Mouse (Mus musculus): ENCODE measurements around the gene Rgma. TPM values are rescaled to one million over a fixed set of nuclear protein-coding genes. Genes with fewer than 3 reads are reported as not detected.

Rgma gene
- not detected in 2 replicates for total RNA-seq (2017)

DNA sequence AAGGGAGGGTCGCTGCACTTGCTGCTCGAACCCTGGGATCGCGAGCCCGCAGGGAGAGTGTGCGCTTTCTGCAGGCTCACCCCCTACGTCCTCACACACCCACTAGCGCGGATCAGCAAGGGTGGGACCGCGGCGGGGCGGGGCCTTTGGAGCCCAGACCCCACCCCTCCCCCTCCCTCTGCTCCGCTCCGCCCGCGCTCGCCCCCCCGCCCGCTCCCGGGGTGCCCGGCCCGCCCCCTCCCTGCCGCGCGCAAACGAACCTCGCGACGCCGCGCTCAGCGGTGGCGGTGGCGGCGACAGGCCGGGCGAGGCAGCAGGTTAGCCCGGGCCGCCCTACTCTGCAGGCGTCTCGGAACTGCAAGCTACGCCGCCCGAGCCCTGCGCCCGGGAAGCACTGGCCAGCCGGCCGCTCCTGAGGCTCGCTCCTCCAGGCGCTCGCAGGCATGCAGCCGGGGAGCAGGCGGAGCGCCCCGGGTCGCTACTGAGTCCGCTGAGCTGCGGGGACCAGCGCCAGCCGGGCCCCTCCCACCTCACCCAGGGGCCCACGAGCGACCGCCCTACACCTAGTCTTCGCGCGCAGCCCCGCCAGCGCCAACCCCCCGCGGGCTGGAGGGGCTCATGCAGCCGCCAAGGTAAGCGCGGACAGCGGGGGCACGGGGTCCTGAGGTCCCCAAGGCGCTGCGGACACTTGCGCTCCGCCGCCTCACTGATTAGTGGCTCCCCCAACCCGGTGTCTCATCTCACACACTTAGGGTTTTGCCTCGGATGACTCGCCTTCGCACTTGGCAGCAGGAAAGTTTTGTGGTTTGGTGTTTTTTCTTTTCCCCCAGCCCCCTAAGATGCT is at the start of gene Rgma:
TSS of gene Rgma (plus strand) at position 253 of the 844 bp plus-strand sequence.
- ATAC-seq (replicated peaks; ENCODE audit: low read depth, poor library complexity, severe bottlenecking) = no peak

DNA sequence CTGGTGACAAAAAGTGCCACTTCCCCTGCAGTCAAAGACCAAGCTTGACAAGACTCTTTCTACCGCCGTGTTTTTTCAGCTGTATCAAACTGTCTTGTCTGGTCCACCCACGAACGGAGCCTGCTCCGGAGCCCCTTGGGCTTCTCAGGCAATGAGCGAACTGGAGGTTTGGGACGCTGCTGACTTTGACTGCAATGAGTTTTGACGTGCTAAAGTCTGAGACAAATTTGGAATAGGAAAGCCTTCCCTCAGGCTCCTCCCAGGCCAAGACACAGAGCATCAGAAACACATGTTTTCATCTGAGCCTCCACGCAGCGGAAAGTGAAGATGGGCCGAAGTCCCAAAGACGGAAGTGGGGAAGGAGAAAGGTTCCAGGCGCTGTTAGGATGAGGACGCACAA is 49.1 kb upstream of the Rgma start:
- ATAC-seq (replicated peaks; ENCODE audit: low read depth, poor library complexity, severe bottlenecking) = no peak

DNA sequence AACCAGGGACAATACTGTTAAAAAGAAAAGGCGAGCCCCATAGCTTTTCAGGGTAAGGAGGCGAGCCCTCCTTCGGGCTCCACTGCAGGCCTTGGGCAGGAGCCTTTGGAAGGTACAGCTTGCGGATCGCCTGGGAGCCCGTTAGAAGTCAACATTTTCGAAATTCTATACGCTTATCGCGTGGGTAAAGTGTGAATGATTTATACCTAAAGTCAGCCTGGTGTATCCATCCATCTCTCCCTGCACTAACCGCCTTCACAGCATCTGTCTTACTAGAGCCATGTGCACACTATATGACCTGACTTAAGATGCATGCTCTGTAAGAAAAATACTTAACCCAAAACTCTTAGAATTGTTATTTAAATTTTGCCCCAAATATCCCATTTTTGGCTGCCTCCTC is 48.6 kb upstream of the Rgma start:
- ATAC-seq (replicated peaks; ENCODE audit: low read depth, poor library complexity, severe bottlenecking) = no peak

DNA sequence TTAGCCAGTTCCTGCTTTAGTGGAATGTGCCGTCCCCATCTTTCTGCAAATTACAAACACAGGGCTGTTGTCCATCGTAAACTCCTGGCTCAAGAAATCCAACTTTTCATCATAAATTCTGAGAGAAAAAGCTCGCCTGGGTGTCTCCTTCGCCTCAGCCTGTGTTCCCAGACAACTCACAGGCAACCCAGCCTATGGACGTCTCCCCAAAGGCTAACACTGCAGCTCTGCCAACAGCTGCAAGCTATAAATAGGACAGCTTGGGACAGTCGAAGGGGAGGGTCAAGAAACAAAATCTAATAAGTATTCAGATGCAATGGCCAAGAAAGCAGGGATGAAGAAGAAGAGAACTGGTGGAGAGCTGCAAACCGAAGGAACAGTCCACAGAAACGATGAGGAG is 48.1 kb upstream of the Rgma start:
- ATAC-seq (replicated peaks; ENCODE audit: low read depth, poor library complexity, severe bottlenecking) = no peak

DNA sequence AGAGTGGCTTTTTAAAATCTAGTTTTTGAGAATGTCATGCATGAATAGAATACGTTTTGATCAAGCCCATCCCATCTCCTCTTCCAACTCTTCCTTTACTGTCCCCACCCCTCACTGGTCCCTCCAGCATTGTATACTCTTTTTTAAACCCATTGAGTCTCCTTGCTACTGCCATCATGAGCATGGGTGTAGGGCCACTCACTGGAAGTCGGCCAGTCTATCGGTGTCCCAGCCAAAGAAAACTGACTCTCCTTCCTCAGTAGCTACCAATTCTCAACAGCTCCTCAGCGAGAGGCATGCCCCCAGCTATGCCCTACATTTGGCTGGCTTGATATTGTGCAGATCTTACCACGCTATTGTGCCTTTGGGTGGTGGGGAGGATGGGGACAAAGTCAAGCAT is 47.7 kb upstream of the Rgma start:
- no peak for ATAC-seq (replicated peaks; ENCODE audit: low read depth, poor library complexity, severe bottlenecking)

DNA sequence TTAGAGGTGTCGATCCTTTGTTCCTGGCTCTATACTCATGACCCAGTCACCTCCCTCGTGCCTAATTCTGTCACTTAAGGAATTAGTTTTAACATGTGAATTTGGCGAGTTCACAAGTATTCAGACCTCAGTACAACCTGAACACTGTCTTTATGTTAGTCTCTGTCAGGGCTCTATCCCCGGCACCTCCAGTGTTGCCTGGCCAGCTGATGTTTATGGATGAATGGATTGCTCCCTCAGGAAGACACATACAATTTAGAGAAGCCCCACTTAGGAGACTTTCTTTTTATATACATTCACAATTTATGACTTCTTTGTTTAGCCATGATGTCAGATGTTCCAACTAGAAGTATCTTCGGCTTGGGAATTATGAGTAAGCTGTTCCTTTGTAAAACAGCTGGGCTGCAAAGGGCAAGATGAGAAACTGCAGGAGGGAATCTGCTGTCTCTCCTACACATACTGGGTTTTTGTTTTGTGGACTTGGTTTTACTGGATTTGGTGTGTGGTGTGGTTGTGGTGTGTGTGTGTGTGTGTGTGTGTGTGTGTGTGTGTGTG is 46.6 kb upstream of the Rgma start:
- no peak for ATAC-seq (replicated peaks; ENCODE audit: low read depth, poor library complexity, severe bottlenecking)

DNA sequence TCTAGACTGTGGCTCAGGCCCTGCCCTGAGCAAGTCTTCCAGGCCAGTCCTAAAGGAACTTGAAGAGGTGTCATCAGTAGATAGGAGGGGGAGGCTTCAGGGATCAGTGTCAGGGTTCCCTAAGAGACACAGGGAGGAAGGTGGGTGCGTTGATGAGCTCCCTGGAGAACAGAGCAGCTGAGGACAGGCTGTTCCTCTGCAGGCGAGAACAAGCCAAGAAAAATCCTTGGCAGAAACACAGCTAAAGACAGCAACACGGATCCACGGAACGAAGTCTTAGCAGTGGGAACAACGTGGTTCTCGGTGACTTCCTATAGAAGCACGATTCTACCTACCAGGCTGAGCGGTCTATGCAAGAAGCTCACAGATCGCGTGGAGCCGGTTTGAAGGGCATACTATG is 44.6 kb upstream of the Rgma start:
- no peak for ATAC-seq (replicated peaks; ENCODE audit: low read depth, poor library complexity, severe bottlenecking)

DNA sequence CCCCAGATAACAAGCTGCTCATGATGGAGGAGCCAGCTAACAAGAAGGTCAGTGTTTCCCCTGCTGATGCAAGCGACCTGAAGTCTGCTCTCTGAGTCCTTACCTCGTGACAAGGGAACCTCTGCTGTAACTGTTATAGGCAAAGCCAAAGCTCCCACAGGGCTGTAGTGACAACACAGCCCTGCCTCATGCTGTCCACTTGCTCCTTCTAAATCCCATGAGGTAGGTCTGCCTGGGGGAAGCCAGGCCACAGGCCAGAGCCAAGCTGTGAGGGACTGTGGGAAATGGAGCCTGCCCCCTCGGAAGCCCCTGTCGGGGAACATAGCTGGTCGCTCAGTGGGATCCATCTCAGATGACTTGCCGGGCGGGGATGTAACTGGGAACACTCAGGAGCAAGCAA is 43.7 kb upstream of the Rgma start:
- ATAC-seq (replicated peaks; ENCODE audit: low read depth, poor library complexity, severe bottlenecking) = no peak

DNA sequence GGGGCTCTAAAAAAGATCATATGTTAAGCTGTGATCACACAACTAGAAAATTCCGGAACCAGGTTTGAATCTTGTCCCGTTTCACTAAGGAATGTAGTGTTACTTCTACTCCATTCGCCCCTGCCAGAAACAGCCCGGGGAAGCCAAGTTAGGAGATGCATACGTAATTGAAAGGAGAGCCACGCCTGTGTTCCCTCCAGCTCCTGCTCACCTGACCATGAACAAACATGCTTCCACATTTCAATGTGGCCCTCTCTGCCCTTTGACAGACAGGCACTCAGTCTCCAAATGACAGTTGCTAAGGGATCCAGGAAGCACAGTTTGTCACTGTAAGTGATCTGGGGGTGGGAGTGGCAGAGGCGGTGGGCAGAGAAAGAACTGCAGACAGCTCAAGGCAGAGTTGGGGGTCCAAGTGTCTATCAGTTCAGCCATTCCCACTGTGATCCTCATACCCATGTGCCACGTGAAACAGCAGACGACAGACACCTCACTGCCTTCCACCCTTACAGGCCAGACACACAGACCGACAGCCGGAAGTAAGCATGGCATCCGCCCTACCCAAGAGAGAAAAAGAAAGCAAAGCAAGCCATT is 41.8 kb upstream of the Rgma start:
- no peak for ATAC-seq (replicated peaks; ENCODE audit: low read depth, poor library complexity, severe bottlenecking)

DNA sequence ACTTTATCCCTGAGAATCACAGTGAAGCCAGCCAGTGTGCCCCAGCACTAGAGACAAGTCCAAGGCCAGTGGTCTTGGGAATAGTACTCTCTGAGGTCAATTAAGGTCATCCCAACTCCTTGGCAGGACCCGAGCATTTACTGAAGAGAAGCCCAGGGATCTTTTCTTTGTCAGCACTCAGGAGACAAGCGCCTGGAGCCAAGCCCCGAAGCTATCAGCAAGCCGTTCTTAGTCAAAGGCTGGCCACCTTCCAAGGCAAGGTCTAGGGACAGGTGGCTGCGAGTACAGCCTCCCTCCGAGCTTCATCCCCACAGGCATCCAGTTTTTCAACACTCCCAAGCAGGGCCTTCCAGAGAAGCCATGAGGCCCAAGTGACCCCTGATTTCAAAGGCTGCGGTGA is 40.4 kb upstream of the Rgma start:
- no peak for ATAC-seq (replicated peaks; ENCODE audit: low read depth, poor library complexity, severe bottlenecking)

DNA sequence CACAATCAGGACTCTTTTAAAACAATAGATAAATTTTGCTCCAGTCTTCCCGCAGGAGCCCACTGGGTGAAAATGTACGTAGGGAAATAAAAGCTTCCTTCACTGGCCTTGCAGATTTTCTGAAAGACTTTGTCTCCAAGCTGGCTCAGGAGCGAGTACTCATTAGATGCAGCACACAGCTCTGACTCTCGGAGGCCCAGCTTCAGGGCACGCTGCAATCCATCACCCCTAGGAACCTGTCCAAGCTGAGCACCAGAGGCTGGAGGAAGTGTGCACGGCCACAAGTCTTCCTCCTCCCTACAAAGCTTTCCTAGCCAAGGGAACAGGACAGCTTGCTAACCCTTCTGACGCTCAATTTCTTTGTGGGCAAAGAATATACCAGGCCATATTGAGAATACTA is 38.9 kb upstream of the Rgma start:
- no peak for ATAC-seq (replicated peaks; ENCODE audit: low read depth, poor library complexity, severe bottlenecking)

DNA sequence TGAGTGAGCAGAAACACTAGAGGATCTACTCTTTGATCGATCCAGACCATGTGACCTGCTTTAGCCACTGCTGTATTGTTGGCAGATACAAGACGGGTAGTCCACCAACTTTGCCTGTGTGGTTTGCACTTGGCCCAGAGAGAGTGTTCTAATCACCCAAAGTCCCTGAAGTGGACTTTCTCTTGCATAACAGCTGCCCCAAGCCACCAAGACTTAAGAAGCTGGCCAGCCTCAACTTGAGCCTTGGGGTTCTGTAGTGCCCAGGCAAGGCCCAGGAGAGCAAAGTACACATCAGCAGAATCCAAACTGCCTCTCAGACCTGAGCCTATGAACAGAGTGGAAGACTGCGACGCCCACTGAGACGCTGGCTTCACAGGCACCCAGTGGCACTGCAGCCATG is 37.0 kb upstream of the Rgma start:
- no peak for ATAC-seq (replicated peaks; ENCODE audit: low read depth, poor library complexity, severe bottlenecking)

DNA sequence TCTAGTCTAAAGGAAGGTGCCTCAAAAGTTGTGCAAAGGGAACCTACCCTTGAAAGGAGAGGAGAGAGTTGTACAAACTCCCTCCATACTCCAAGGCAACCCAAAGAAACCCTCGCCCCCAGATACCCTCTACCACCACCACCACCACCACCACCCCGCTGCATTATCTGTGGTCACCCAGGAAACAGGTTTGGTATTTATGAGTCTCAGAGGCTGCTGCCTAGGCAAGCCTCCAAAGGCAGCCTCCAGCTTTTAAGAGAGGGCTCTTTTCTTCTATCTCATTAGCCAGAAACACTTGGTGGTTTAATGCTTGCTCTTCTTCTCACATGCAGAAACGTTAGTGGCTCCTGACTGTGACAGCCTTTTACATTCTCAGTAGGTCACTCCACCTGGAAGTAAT is 31.5 kb upstream of the Rgma start:
- ATAC-seq (replicated peaks; ENCODE audit: low read depth, poor library complexity, severe bottlenecking) = no peak

DNA sequence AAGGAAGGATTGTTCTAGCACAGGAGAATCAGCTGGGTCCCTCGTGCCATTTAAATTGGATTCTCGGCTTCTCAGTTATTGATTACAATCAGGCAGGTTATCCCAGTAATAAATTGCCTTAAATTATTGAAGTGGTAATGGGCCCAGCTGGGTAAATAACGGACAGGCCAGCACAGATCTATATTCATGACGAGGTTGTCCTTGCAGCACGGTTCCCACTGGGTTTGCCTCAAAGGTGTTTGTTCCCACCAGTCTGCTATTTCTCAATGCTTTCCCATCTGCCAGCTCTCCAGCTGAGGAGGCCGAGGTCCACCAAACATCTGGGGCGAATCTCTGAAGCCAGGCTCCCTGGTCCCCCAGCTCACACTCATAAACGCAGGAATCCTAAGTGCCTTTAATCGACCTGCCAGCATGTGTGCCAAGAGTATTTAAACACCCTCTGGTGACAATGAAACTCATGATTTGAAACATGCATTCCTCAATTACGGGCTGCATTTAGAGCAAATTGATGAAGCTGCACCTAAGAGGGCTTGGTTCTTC is 26.7 kb upstream of the Rgma start:
- no peak for ATAC-seq (replicated peaks; ENCODE audit: low read depth, poor library complexity, severe bottlenecking)

DNA sequence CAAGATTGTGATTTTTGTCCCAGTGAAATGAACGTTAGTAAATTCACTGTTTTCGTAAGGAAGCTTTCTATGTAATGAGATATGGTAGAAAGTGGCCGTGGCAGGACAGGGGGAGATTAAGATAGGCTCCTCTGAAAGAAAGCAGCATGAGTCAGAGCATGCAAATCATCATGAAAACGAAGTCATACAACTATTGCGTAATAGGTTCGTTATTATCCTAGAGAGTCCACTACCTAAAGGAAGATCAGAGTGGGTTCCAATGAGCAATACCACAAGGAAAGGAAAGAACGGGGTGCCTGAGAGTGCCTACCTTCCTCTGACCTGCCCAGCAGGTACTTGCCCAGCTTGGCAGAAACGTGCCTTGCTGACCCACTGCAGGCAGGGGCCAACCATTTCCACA is 26.2 kb upstream of the Rgma start:
- no peak for ATAC-seq (replicated peaks; ENCODE audit: low read depth, poor library complexity, severe bottlenecking)

DNA sequence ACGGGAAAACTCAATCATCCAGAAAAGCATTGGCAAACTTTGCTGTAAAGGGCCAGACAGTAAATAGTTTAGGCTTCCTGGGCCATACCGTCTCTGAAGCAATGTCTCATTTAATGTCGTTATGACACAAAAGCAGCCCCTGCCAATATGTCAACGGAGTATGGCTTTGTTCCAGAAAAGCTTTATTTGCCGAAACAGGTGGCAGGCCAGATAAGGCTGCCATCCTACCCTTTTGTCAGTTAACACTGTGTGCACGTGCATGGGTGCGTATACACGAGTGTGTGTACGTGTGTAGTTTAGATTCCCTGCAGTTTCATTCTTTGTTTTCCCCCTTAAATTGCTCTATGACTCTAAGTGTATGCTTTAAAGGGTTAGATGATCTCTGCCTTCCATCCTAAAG is 20.1 kb upstream of the Rgma start:
- no peak for ATAC-seq (replicated peaks; ENCODE audit: low read depth, poor library complexity, severe bottlenecking)

DNA sequence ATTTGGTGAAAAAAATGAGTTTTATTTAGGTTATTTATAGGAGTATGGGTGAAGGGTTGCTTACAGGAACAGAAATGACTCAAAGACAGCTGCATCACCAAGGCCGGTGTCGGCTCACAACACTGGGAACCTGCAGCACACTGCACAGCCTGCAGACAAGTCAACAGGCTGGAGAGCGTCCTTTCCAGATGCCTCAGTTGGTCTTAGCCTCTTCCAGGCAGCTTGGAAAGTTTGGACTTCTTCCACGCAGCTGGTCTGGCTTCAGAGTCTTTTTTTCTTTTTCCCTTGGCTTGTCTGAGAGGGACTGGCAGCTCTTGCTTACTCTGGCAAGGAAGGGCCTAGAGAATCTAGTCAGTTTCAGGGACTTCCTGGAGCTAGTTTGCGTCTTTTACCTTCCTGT is 18.4 kb upstream of the Rgma start:
- no peak for ATAC-seq (replicated peaks; ENCODE audit: low read depth, poor library complexity, severe bottlenecking)

DNA sequence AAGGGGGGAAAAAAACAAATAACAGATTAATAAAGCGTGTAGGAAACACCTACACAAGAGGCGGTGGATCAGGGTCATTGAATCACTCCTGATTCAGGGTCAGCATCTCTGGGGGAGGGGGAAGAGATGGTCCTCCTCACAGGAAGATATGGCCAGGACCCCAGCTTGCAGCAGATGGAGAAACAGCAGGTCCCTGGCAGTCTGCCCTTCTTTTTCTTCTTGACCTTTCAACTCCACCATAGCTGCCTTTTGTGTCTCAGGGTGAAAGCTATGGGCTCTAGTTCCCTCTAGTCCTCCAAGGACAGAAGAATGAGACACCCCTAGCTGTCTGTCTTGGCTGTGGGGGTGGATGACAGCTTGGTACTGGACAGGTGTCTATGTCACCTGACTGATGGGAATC is 17.7 kb upstream of the Rgma start:
- no peak for ATAC-seq (replicated peaks; ENCODE audit: low read depth, poor library complexity, severe bottlenecking)

DNA sequence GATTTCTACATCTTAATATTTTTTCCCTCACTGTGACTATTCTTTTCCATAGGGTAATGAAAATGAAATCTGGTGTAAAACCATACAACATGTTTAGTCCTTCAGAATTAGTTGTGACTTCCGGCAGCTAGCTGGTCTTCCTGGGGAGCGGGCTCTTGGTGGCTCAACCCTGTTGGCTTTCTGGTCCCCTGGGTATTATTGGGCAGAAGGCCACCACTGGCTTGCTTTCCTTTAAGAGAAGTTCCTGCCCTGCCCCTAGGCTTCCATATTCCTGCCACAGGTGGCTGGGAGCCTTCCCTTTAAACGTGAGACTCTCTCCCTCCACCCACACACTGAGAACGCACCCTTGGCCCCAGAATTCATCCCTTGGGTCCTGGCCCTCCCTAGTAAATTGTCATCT is 9.8 kb upstream of the Rgma start:
- no peak for ATAC-seq (replicated peaks; ENCODE audit: low read depth, poor library complexity, severe bottlenecking)

DNA sequence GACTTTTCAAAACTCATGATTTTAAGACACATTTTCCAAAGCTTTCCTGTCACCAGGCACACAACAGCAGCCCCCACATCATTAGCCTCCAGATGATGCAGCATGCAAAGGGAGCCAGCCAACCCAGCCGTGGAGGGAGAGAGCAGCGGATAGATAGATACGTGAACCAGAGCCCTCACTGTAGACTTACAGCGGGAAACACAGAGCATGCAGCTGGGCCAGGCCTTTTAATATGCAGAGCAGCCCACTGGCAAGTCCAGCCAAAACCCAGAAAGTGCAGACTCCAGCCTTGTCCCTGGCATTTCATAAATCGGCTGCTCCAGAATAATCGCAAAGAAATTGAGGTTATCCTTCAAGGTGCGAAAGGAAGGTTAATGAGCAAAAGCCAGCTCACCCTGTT is 9.3 kb upstream of the Rgma start:
- ATAC-seq (replicated peaks; ENCODE audit: low read depth, poor library complexity, severe bottlenecking) = no peak

DNA sequence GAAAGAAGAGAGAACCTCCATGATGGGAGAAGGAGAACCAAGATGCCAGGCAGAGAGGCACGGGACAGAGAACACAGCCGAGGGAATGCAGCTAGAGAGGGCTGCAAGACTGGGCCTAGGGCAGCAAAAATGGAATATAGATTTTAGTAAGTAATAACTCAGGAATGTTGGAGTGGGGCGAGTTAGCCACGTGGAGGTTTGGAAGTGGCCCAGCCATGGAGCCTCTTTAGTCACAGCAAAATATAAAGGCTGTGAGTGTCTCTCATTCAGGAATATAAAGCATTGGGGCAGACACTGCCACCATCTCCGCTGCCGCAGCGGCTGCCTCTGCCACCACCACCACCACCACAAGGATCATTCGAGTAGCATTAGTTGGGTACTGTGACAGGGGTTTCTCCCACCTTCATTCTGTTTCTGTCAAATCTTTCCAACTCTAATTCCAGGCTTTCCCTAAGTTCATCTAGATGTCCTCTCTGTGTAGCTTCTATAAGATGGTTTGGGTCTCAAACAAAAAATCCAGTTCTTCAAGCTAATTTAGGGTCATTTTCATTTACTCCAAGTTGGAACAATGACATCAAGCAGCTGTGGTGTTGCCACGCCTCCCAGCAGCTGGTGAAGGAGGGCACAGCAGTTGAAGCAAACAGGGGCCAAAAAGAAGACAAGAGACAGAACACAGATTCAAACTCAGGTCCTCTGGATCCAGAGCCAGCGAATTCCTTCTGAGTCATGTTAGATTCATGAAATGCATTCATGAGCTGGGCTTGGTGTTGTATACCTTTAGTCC is 7.4 kb upstream of the Rgma start:
- no peak for ATAC-seq (replicated peaks; ENCODE audit: low read depth, poor library complexity, severe bottlenecking)

Measured in common myeloid progenitor, adult 5-6 weeks (primary cell).